16 mouse cellular contexts compared by ENCODE assay signal in the genomic region with DNA sequence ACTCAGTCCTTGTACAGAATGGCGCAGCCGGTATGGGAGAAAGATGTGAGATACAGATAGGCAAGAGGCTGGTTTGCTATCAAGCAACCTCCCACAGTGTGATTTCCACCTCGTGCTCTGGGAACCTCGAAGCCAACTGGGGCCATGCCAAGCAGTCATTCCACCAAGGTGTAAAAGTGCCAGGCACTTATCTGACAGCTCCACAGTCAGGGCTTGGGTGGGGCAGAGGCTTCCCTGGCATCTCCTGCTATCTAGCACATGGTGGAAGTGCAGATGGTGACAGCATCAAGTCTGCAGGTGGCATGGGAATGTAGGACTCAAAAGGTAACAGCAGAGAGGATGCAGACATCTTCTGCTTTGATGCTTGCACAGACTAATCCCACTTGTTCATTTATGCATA.
"Had no signal": no experiment of that assay in that cellular context is flagged by ENCODE, and none has a peak within 500 bp of the region (broad histone marks: within the 10 kb centered on the region; RNA-seq: fewer than 3 reads in every experiment).

No protein-coding gene starts in this region.

- H3K9ac ChIP-seq: liver, embryonic 13.5 days; liver, postnatal 0 days; lung, embryonic 15.5 days had no signal

- H3K36me3 ChIP-seq: limb, embryonic 10.5 days; liver, embryonic 13.5 days; lung, embryonic 15.5 days had no signal

- H3K27me3 ChIP-seq: liver, embryonic 13.5 days; lung, embryonic 15.5 days; megakaryocyte, embryonic 14.5 days had no signal

- H3K27ac ChIP-seq: layer of hippocampus, adult 2 months; limb, embryonic 10.5 days; liver, embryonic 13.5 days; lung, embryonic 15.5 days; macrophage; stomach, postnatal 0 days had no signal

- H3K4me1 ChIP-seq: limb, embryonic 10.5 days; liver, embryonic 13.5 days; lung, embryonic 15.5 days; megakaryocyte, embryonic 14.5 days had no signal

- H3K9me3 ChIP-seq: limb, embryonic 10.5 days; lung, embryonic 15.5 days had no signal

- H3K4me3 ChIP-seq: layer of hippocampus, adult 2 months; limb, embryonic 10.5 days; liver, embryonic 13.5 days; lung, embryonic 15.5 days; megakaryocyte, embryonic 14.5 days had no signal

- ATAC-seq: liver, postnatal 0 days had no signal

- H3K4me2 ChIP-seq: liver, embryonic 13.5 days; lung, embryonic 15.5 days; midbrain, embryonic 11.5 days had no signal

- DNase-seq: kidney, adult 9 months; kidney, postnatal 10 days; kidney, postnatal 4 days; liver, embryonic 13.5 days; liver, postnatal 0 days; lung, postnatal 14 days; right cerebral cortex, adult 18-20 months; right cerebral cortex, postnatal 25 days; thymus, postnatal 25 days had no signal
